Mouse (Mus musculus) hindbrain, postnatal 0 days (tissue): Measurements from ENCODE around the gene Dip2b. TPM values are rescaled to one million over a fixed set of nuclear protein-coding genes. Genes with fewer than 3 reads are reported as not detected.

Source experiments
- ATAC-seq: fragments of 200-750 bp; cut with Nextera tagmentation; 2 replicates; pipeline ENCODE4 v1.8.0; 2017; ENCODE audit warnings: mild to moderate bottlenecking, moderate TSS enrichment, moderate library complexity
- DNase-seq: peaks from one replicate; pipeline ENCODE4 v3.0.0-alpha.2; 2015; ENCODE audit warnings: low spot score
- H3K27ac ChIP-seq: fragments of 300-500 bp; sonication (generic); 2 replicates; pipeline ENCODE4 v1.5.1; 2014; ENCODE audit warnings: mild to moderate bottlenecking
- H3K27me3 ChIP-seq: fragments of 300-500 bp; sonication (generic); 2 replicates; pipeline ENCODE4 v1.6.1; 2014; ENCODE audit warnings: low read length, mixed read lengths; ENCODE audit not compliant: insufficient read depth
- H3K36me3 ChIP-seq: fragments of 300-500 bp; sonication (generic); 2 replicates; pipeline ENCODE4 v1.6.1; 2014; ENCODE audit warnings: low read length, mixed read lengths; ENCODE audit not compliant: insufficient read depth
- H3K4me1 ChIP-seq: fragments of 300-500 bp; sonication (generic); 2 replicates; pipeline ENCODE4 v1.6.1; 2014; ENCODE audit warnings: antibody characterized with exemption, low read length, mixed read lengths; ENCODE audit not compliant: insufficient read depth
- H3K4me2 ChIP-seq: fragments of 300-500 bp; sonication (generic); 2 replicates; pipeline ENCODE4 v1.6.1; 2014; ENCODE audit warnings: low read depth, mild to moderate bottlenecking, low read length, moderate library complexity, mixed read lengths
- H3K4me3 ChIP-seq: fragments of 300-500 bp; sonication (generic); 2 replicates; pipeline ENCODE4 v1.5.1; 2014; ENCODE audit warnings: low read length
- H3K9ac ChIP-seq: fragments of 300-500 bp; sonication (generic); replicated peaks from 2 replicates; pipeline ENCODE4 v1.6.1; 2014; ENCODE audit warnings: mild to moderate bottlenecking, low read length, moderate library complexity, mixed read lengths
- H3K9me3 ChIP-seq: fragments of 300-500 bp; sonication (generic); 2 replicates; pipeline ENCODE4 v1.6.1; 2016; ENCODE audit warnings: low read length, mixed read lengths
- CTCF ChIP-seq: IDR thresholded peaks from 2 replicates; pipeline ENCODE4 v1.5.1; 2016; ENCODE audit warnings: antibody characterized with exemption, control low read depth, low read depth
- WGBS: fragments of 180-500 bp; shearing (Covaris S2); extraction: QIAGEN DNeasy Blood & Tissue Kit; methylation state at CpG from one replicate; pipeline ENCODE4 v1.1.7; 2014; 5-methylcytosine and 5-hydroxymethylcytosine counted together
- polyA plus RNA-seq: library from polyadenylated mRNA; unstranded; fragments of >200 nt; fragmentation: Nextera tagmentation; extraction: Ambion mirVana; gene quantifications from 2 replicates; pipeline ENCODE4 v1.2.1, GENCODE M21; 2015
- total RNA-seq: library from RNA; depleted of rRNA; stranded (reverse); fragments of >200 nt; gene quantifications from 2 replicates; pipeline ENCODE4 v1.2.3, GENCODE M21; 2014

Dip2b gene
- total and polyA plus RNA-seq, 2 experiments from 2014 or later: 11.9 to 44.7 TPM

GRCm38 (mm10) chr15:100179685-100180084 is 141.2 kb downstream of the Dip2b start:
- no peak for ATAC-seq
- H3K27me3 ChIP-seq: no peaks in the 10 kb centered on the region
- 81% methylated on average over 6 of the region's 6 CpGs for WGBS

GRCm38 (mm10) chr15:100180221-100180620 is 141.8 kb downstream of the Dip2b start:
- DNase-seq (peak; percentile 67), ATAC-seq (peak; percentile 80)
- Histone ChIP-seq H3K27me3 (no peaks in the 10 kb centered on the region), H3K9ac (no peak overlapping the region), H3K4me1 (no peaks in the 10 kb centered on the region; the same call in 1 of the 2 replicates), H3K27ac (peak overlapping the region; percentile 32), H3K9me3 (no peaks in the 10 kb centered on the region), H3K4me3 (no peak overlapping the region), H3K36me3 (peaks cover 39% of the 10 kb centered on the region), H3K4me2 (no peak overlapping the region)
- no peak for TF ChIP-seq CTCF
- WGBS: 52% methylated on average over 4 of the region's 4 CpGs

More at GRCm38 (mm10) chr15:100179685-100180084, 141.2 kb downstream of the Dip2b start:
- peak overlapping the region; percentile 32; the same call in 1 of the 2 replicates for H3K27ac ChIP-seq
- H3K9me3 ChIP-seq: no peaks in the 10 kb centered on the region
- H3K4me3 ChIP-seq: no peak overlapping the region
- no peaks in the 10 kb centered on the region; the same call in 1 of the 2 replicates for H3K4me1 ChIP-seq
- no peak for TF ChIP-seq CTCF
- peaks cover 43% of the 10 kb centered on the region for H3K36me3 ChIP-seq
- no peak overlapping the region for H3K9ac ChIP-seq
- DNase-seq: no peak
- H3K4me2 ChIP-seq: no peak overlapping the region

DNA sequence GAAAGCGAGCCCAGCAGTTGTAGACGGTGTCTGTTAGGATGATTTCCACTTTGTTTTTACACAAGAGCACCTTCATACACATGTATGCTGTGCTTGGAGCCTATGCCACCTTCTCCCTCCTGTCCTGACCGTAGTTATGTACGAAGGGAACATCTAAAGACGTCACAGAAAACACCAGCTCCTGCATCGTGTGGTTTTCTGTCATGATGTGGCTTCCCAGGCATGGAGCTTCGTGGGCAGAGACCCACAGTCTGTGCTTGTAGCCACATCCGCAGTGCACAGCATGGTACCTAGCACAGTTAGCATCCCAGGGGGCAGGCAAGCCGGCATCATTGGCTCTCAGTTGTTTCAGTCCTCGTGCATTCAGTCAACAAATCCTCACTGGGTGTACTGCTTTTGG is 143.4 kb downstream of the Dip2b start:
- H3K27ac ChIP-seq: no peak overlapping the region

GRCm38 (mm10) chr15:100182526-100183280 is 144.2 kb downstream of the Dip2b start:
- no peak overlapping the region for H3K9ac ChIP-seq
- DNase-seq: no peak

More for the DNA sequence above, 143.4 kb downstream of the Dip2b start:
- H3K27me3 ChIP-seq: no peaks in the 10 kb centered on the region
- DNase-seq (no peak), ATAC-seq (no peak)
- no peak overlapping the region for H3K4me3 ChIP-seq
- H3K4me1 ChIP-seq: no peaks in the 10 kb centered on the region; the same call in 1 of the 2 replicates
- no peak overlapping the region for H3K4me2 ChIP-seq
- no peak for TF ChIP-seq CTCF
- WGBS: 86% methylated on average over 10 of the region's 10 CpGs
- no peak overlapping the region for H3K9ac ChIP-seq
- no peaks in the 10 kb centered on the region for H3K9me3 ChIP-seq
- peaks cover 49% of the 10 kb centered on the region for H3K36me3 ChIP-seq

GRCm38 (mm10) chr15:100183510-100183909 is 145.0 kb downstream of the Dip2b start:
- H3K4me2 ChIP-seq: no peak overlapping the region
- no peaks in the 10 kb centered on the region for H3K27me3 ChIP-seq
- H3K4me1 ChIP-seq: no peaks in the 10 kb centered on the region; the same call in 1 of the 2 replicates
- TF ChIP-seq CTCF: no peak
- WGBS: 89% methylated on average over 10 of the region's 10 CpGs
- no peak overlapping the region for H3K27ac ChIP-seq
- no peaks in the 10 kb centered on the region for H3K9me3 ChIP-seq
- DNase-seq (no peak), ATAC-seq (no peak)
- peaks cover 56% of the 10 kb centered on the region for H3K36me3 ChIP-seq
- no peak overlapping the region for H3K4me3 ChIP-seq
- H3K9ac ChIP-seq: no peak overlapping the region

More at GRCm38 (mm10) chr15:100182526-100183280, 144.2 kb downstream of the Dip2b start:
- Histone ChIP-seq H3K9me3 (no peaks in the 10 kb centered on the region), H3K36me3 (peaks cover 58% of the 10 kb centered on the region), H3K4me2 (no peak overlapping the region), H3K4me3 (no peak overlapping the region), H3K27me3 (no peaks in the 10 kb centered on the region), H3K27ac (no peak overlapping the region), H3K4me1 (no peaks in the 10 kb centered on the region; the same call in 1 of the 2 replicates)
- WGBS: 91% methylated on average over 28 of the region's 28 CpGs
- TF ChIP-seq CTCF: no peak
- ATAC-seq: no peak

DNA sequence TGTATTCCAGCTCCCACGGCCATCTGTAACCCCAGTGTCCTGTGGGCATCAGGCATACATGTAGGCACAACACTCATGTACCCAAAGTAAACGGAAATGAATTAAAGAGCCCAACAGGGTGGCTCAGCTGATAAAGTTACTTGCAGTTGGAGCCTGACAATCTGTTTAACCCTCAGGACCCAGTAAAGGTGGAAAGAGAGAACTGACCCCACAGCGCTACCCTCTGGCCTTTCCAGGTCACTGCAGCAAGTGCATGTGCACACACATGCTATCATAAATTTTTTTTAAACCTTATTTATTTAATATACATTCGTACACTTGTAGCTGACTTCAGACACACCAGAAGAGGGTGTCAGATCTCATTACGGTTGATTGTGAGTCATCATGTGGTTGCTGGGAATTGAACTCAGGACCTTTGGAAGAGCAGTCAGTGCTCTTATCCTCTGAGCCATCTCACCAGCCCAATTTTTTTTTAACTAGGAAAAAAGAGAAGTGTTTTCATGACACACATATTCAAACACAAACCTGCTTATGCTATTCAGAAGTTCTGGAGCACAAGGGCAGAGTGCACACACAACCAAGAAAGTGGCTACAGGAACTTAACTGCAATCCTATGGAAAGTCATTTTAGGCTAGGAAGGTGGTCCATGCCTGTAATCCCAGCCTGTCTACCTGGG is 146.5 kb downstream of the Dip2b start:
- Histone ChIP-seq H3K4me3 (no peak overlapping the region), H3K27me3 (no peaks in the 10 kb centered on the region), H3K27ac (no peak overlapping the region), H3K9me3 (no peaks in the 10 kb centered on the region), H3K9ac (no peak overlapping the region), H3K4me2 (no peak overlapping the region), H3K4me1 (no peaks in the 10 kb centered on the region), H3K36me3 (peaks cover 60% of the 10 kb centered on the region)
- 84% methylated on average over 5 of the region's 5 CpGs for WGBS
- DNase-seq: peak; percentile 39
- ATAC-seq: no peak
- peak; percentile 60 for TF ChIP-seq CTCF
